Mouse (Mus musculus) lung, embryonic 16.5 days (tissue): Measurements from ENCODE around the gene Stat6. TPM values are rescaled to one million over a fixed set of nuclear protein-coding genes. Genes with fewer than 3 reads are reported as not detected.

Experiments used
- ATAC-seq: fragments of 200-750 bp; cut with Nextera tagmentation; 2 replicates; pipeline ENCODE4 v1.8.0; 2017; ENCODE audit warnings: low read depth, mild to moderate bottlenecking, moderate library complexity
- H3K27ac ChIP-seq: fragments of 300-500 bp; sonication (generic); 2 replicates; pipeline ENCODE4 v1.5.1; 2014; ENCODE audit warnings: mild to moderate bottlenecking, control low read depth, low read length
- H3K27me3 ChIP-seq: fragments of 300-500 bp; sonication (generic); 2 replicates; pipeline ENCODE4 v1.6.1; 2014; ENCODE audit warnings: low read depth, low read length, mixed read lengths; ENCODE audit not compliant: control insufficient read depth, insufficient read depth
- H3K36me3 ChIP-seq: fragments of 300-500 bp; sonication (generic); 2 replicates; pipeline ENCODE4 v1.6.1; 2014; ENCODE audit warnings: low read length; ENCODE audit not compliant: control insufficient read depth, insufficient read depth
- H3K4me1 ChIP-seq: fragments of 300-500 bp; sonication (generic); replicated peaks from 2 replicates; pipeline ENCODE4 v1.6.1; 2014; ENCODE audit warnings: low read length, mixed read lengths; ENCODE audit not compliant: control insufficient read depth, insufficient read depth
- H3K4me2 ChIP-seq: fragments of 300-500 bp; sonication (generic); 2 replicates; pipeline ENCODE4 v1.6.1; 2014; ENCODE audit warnings: low read depth, low read length, control low read depth
- H3K4me3 ChIP-seq: fragments of 300-500 bp; sonication (generic); 2 replicates; pipeline ENCODE4 v1.5.1; 2014; ENCODE audit warnings: mild to moderate bottlenecking, low read length, control low read depth
- H3K9ac ChIP-seq: fragments of 300-500 bp; sonication (generic); 2 replicates; pipeline ENCODE4 v1.6.1; 2014; ENCODE audit warnings: low read length, control low read depth
- H3K9me3 ChIP-seq: fragments of 300-500 bp; sonication (generic); 2 replicates; pipeline ENCODE4 v1.6.1; 2016; ENCODE audit warnings: low read length; ENCODE audit not compliant: control insufficient read depth
- WGBS: fragments of 180-500 bp; shearing (Covaris S2); extraction: QIAGEN DNeasy Blood & Tissue Kit; methylation state at CpG from one replicate; pipeline ENCODE4 v1.1.7; 2014; 5-methylcytosine and 5-hydroxymethylcytosine counted together
- polyA plus RNA-seq: library from polyadenylated mRNA; unstranded; fragments of >200 nt; fragmentation: Nextera tagmentation; extraction: Ambion mirVana; gene quantifications from 2 replicates; pipeline ENCODE4 v1.2.1, GENCODE M21; 2015

Gene Stat6
- polyA plus RNA-seq, 1 experiment from 2014 or later = 47.4 TPM

GRCm38 (mm10) chr10:127698966-127699365 lies 56.2 kb downstream of the Stat6 start:
- no peak for ATAC-seq
- H3K4me3 ChIP-seq = no peak overlapping the region
- H3K27me3 ChIP-seq = no peaks in the 10 kb centered on the region
- peaks cover 11% of the 10 kb centered on the region; the same call in 1 of the 2 replicates for H3K36me3 ChIP-seq
- H3K4me1 ChIP-seq = no peaks in the 10 kb centered on the region
- H3K27ac ChIP-seq = no peak overlapping the region
- H3K9me3 ChIP-seq = no peaks in the 10 kb centered on the region
- no peak overlapping the region for H3K9ac ChIP-seq
- WGBS = 92% methylated on average over 7 of the region's 7 CpGs
- no peak overlapping the region for H3K4me2 ChIP-seq

DNA sequence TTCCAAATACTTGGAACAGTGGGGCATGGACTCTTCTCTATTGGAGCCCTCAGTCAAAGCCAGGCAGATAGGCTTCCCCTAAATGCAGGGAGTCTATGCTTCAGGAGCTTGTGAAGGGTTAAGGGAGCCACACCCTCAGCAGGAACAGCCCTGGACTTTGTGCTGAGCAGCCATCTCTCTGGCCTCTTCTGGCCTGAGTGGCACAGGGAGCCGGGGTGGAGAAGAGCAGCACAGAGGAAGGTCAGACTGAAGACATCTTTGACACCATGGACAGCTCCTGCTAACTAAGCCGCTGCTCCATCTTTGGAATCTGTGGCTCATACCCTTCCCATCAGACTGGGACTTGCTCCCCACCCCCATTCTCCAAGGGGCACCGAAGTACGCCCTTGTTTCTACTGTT lies 60.5 kb downstream of the Stat6 start:
- Histone ChIP-seq H3K4me1 (no peaks in the 10 kb centered on the region; the same call in 1 of the 2 replicates), H3K9ac (no peak overlapping the region), H3K4me2 (no peak overlapping the region), H3K36me3 (no peaks in the 10 kb centered on the region), H3K27me3 (no peaks in the 10 kb centered on the region), H3K9me3 (no peaks in the 10 kb centered on the region), H3K27ac (no peak overlapping the region), H3K4me3 (no peak overlapping the region)
- ATAC-seq = no peak
- WGBS = 34% methylated on average over 4 of the region's 4 CpGs

DNA sequence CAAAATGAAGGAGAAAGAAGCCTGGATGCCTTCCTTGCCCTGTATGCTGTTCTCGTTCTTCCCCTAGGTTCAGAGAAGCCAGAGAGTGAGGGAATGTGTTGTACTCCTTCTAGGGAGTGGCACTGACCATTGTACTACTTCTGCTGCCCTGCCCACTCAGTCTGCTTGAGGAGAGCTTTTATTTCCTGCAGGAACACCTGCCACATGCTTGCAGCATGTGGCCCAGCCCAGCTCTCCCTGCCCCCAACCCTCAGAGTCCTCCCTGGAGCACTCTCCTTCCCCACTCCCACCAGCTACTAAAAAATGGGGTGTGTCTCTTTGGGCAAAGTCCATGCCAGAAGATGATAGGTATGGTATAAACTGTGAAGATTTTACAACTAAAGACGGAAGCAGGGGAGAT lies 61.5 kb downstream of the Stat6 start:
- no peak for ATAC-seq
- Histone ChIP-seq H3K4me2 (no peak overlapping the region), H3K9me3 (no peaks in the 10 kb centered on the region), H3K27me3 (no peaks in the 10 kb centered on the region), H3K4me1 (no peaks in the 10 kb centered on the region; the same call in 1 of the 2 replicates), H3K4me3 (no peak overlapping the region), H3K9ac (no peak overlapping the region), H3K27ac (no peak overlapping the region), H3K36me3 (no peaks in the 10 kb centered on the region)
- 41% methylated on average over 2 of the region's 2 CpGs for WGBS

DNA sequence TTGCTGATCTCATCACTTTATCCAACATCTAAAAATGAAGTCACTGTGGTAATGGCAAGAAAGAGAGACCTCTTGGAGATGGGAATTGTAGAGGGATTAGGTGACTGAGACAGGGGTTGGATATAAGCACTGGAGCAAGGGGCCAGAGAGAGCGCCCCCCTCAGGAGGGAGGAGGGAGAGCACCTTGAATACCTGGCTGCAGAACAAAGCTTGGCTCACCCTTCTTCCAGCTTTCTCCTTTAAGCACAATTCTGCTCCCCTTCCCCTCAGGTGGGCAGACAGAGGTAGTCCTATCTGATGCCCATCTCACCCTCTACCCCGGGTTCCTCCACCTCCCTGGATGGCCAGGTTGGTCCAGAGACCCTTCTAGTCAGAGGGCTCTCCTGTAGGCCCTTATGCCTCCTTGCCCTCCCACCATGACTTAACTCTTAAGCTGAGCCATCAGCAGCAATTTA lies 62.0 kb downstream of the Stat6 start, which contains the start of gene Myo1a:
Myo1a (plus strand) TSS at position 405 of the 455 bp plus-strand sequence.
- whole genome bisulfite sequencing = 53% methylated on average over 2 of the region's 2 CpGs
- no peak within 1 kb of the TSS for H3K27ac ChIP-seq
- H3K27me3 ChIP-seq = no peaks in the 10 kb centered on the region
- no peaks in the 10 kb centered on the region; the same call in 1 of the 2 replicates for H3K4me1 ChIP-seq
- H3K4me2 ChIP-seq = no peak within 1 kb of the TSS
- H3K9ac ChIP-seq = no peak within 1 kb of the TSS
- H3K9me3 ChIP-seq = no peaks in the 10 kb centered on the region
- no peaks in the 10 kb centered on the region for H3K36me3 ChIP-seq
- no peak for ATAC-seq
- no peak within 1 kb of the TSS for H3K4me3 ChIP-seq

GRCm38 (mm10) chr10:127705783-127706182 lies 63.0 kb downstream of the Stat6 start:
- no peak overlapping the region for H3K4me2 ChIP-seq
- H3K36me3 ChIP-seq = no peaks in the 10 kb centered on the region
- no peaks in the 10 kb centered on the region for H3K27me3 ChIP-seq
- H3K9ac ChIP-seq = no peak overlapping the region
- WGBS = 90% methylated on average over 4 of the region's 4 CpGs
- H3K27ac ChIP-seq = no peak overlapping the region
- H3K4me3 ChIP-seq = no peak overlapping the region
- H3K9me3 ChIP-seq = no peaks in the 10 kb centered on the region
- H3K4me1 ChIP-seq = no peaks in the 10 kb centered on the region; the same call in 1 of the 2 replicates
- ATAC-seq = no peak

GRCm38 (mm10) chr10:127707721-127708120 lies 64.9 kb downstream of the Stat6 start:
- Histone ChIP-seq H3K4me1 (no peaks in the 10 kb centered on the region; the same call in 1 of the 2 replicates), H3K9me3 (no peaks in the 10 kb centered on the region), H3K27ac (no peak overlapping the region), H3K4me2 (no peak overlapping the region), H3K4me3 (no peak overlapping the region), H3K36me3 (no peaks in the 10 kb centered on the region), H3K27me3 (no peaks in the 10 kb centered on the region), H3K9ac (no peak overlapping the region)
- 0 out of 2 replicates have a peak, but pooled peaks have one; percentile 10 for ATAC-seq
- 59% methylated on average over 7 of the region's 7 CpGs for WGBS

GRCm38 (mm10) chr10:127708850-127709370 lies 66.1 kb downstream of the Stat6 start:
- Histone ChIP-seq H3K4me3 (no peak overlapping the region), H3K27ac (no peak overlapping the region), H3K4me2 (no peak overlapping the region), H3K9ac (no peak overlapping the region), H3K9me3 (no peaks in the 10 kb centered on the region), H3K36me3 (no peaks in the 10 kb centered on the region), H3K4me1 (no peaks in the 10 kb centered on the region; the same call in 1 of the 2 replicates), H3K27me3 (no peaks in the 10 kb centered on the region)
- ATAC-seq = no peak
- 77% methylated on average over 3 of the region's 3 CpGs for WGBS

- no peak overlapping the region for H3K27ac ChIP-seq
- no peaks in the 10 kb centered on the region; the same call in 1 of the 2 replicates for H3K4me1 ChIP-seq
- no peak overlapping the region for H3K4me2 ChIP-seq
- no peak overlapping the region for H3K4me3 ChIP-seq
- 58% methylated on average over 13 of the region's 13 CpGs for WGBS
- ATAC-seq = no peak
- no peaks in the 10 kb centered on the region for H3K27me3 ChIP-seq
- no peaks in the 10 kb centered on the region for H3K9me3 ChIP-seq
- H3K36me3 ChIP-seq = no peaks in the 10 kb centered on the region
- H3K9ac ChIP-seq = no peak overlapping the region
Measured at GRCm38 (mm10) chr10:127710331-127710730, 67.5 kb downstream of the Stat6 start.
